Mouse (Mus musculus): ENCODE data around the gene Olfr1359. TPM values are rescaled to one million over a fixed set of nuclear protein-coding genes. Genes with fewer than 3 reads are reported as not detected.
"Not testable (repeated sequence)": the region's sequence is repeated elsewhere in the genome, so short reads cannot be mapped to it uniquely, and the experiment has no call there.

Olfr1359 gene
- polyA plus RNA-seq, 1 experiment: not detected

DNA sequence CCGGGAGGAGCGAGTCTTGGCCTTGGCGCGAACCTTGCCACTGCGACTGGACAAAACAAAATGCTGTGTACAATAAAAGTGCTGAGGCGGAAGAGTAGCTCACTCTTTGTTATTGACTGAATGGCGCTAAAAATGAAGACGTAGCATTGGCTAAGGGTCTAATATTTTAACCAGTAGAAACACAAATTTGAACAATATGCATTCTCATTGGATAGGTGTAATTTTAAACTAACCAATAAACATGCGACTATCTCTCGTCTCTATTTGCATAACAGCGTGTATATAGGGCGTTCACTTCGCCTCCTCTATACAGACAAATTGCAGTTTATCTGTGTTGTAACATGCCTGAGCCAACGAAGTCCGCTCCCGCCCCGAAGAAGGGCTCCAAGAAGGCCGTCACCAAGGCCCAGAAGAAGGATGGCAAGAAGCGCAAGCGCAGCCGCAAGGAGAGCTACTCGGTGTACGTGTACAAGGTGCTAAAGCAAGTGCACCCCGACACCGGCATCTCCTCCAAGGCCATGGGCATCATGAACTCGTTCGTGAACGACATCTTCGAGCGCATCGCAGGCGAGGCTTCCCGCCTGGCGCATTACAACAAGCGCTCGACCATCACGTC, 24.0 kb downstream of the Olfr1359 start, which contains the start of gene Hist1h2bm:
Gene Hist1h2bm, plus strand, starts transcription at position 288 of the 616 bp plus-strand sequence.
- not testable (repeated sequence) for H3K4me1 ChIP-seq (ENCODE audit: control insufficient read depth, insufficient read depth, low read length); H3K27ac ChIP-seq (ENCODE audit: insufficient read depth, low read depth, low read length); H3K27me3 ChIP-seq (replicated peaks; ENCODE audit: control insufficient read depth, insufficient read depth, low read length); H3K36me3 ChIP-seq (ENCODE audit: control insufficient read depth, insufficient read depth, low read length)
- H3K4me3 ChIP-seq (ENCODE audit: insufficient read depth, low read depth, low read length): peak within 1 kb of the TSS; percentile 77
- peak; percentile 24 for TF ChIP-seq POLR2A (IDR thresholded peaks at IDR 0.05; ENCODE audit: low read depth, low read length)
- 1% methylated on average over 37 of the region's 37 CpGs for WGBS
- DNase-seq: peak; percentile 82

GRCm38 (mm10) chr13:21722373-21722925, 24.5 kb downstream of the Olfr1359 start:
- Histone ChIP-seq H3K36me3 (ENCODE audit: control insufficient read depth, insufficient read depth, low read length) (no peaks in the 10 kb centered on the region), H3K27ac (ENCODE audit: insufficient read depth, low read depth, low read length) (no peak overlapping the region), H3K4me3 (ENCODE audit: insufficient read depth, low read depth, low read length) (peak overlapping the region; percentile 77), H3K27me3 (replicated peaks; ENCODE audit: control insufficient read depth, insufficient read depth, low read length) (peaks cover 1% of the 10 kb centered on the region; the same call in 1 of the 2 replicates), H3K4me1 (ENCODE audit: control insufficient read depth, insufficient read depth, low read length) (no peaks in the 10 kb centered on the region; the same call in 1 of the 2 replicates)
- no peak for DNase-seq
- WGBS: 7% methylated on average over 11 of the region's 11 CpGs
- no peak for TF ChIP-seq CTCF (conservative IDR thresholded peaks at IDR 0.05; ENCODE audit: insufficient read depth, insufficient read length, low read depth, low read length)
- TF ChIP-seq POLR2A (IDR thresholded peaks at IDR 0.05; ENCODE audit: low read depth, low read length): no peak

- no peaks in the 10 kb centered on the region for H3K36me3 ChIP-seq (ENCODE audit: control insufficient read depth, insufficient read depth, low read length)
- WGBS: 48% methylated on average over 5 of the region's 5 CpGs
- DNase-seq: no peak
- TF ChIP-seq CTCF (conservative IDR thresholded peaks at IDR 0.05; ENCODE audit: insufficient read depth, insufficient read length, low read depth, low read length): no peak
- TF ChIP-seq POLR2A (IDR thresholded peaks at IDR 0.05; ENCODE audit: low read depth, low read length): no peak
- H3K27me3 ChIP-seq (replicated peaks; ENCODE audit: control insufficient read depth, insufficient read depth, low read length): peaks cover 1% of the 10 kb centered on the region; the same call in 1 of the 2 replicates
- H3K4me3 ChIP-seq (ENCODE audit: insufficient read depth, low read depth, low read length): no peak overlapping the region
- no peak overlapping the region for H3K27ac ChIP-seq (ENCODE audit: insufficient read depth, low read depth, low read length)
- no peaks in the 10 kb centered on the region; the same call in 1 of the 2 replicates for H3K4me1 ChIP-seq (ENCODE audit: control insufficient read depth, insufficient read depth, low read length)
Measured at GRCm38 (mm10) chr13:21722993-21723836, 25.3 kb downstream of the Olfr1359 start.

GRCm38 (mm10) chr13:21727948-21728572, 30.1 kb downstream of the Olfr1359 start:
- H3K27me3 ChIP-seq (replicated peaks; ENCODE audit: control insufficient read depth, insufficient read depth, low read length): no peaks in the 10 kb centered on the region
- TF ChIP-seq POLR2A (IDR thresholded peaks at IDR 0.05; ENCODE audit: low read depth, low read length) (no peak), CTCF (conservative IDR thresholded peaks at IDR 0.05; ENCODE audit: insufficient read depth, insufficient read length, low read depth, low read length) (no peak)
- 64% methylated on average over 11 of the region's 11 CpGs for WGBS
- no peak overlapping the region for H3K27ac ChIP-seq (ENCODE audit: insufficient read depth, low read depth, low read length)
- DNase-seq: no peak
- H3K4me3 ChIP-seq (ENCODE audit: insufficient read depth, low read depth, low read length): no peak overlapping the region
- H3K36me3 ChIP-seq (ENCODE audit: control insufficient read depth, insufficient read depth, low read length): no peaks in the 10 kb centered on the region
- H3K4me1 ChIP-seq (ENCODE audit: control insufficient read depth, insufficient read depth, low read length): no peaks in the 10 kb centered on the region

DNA sequence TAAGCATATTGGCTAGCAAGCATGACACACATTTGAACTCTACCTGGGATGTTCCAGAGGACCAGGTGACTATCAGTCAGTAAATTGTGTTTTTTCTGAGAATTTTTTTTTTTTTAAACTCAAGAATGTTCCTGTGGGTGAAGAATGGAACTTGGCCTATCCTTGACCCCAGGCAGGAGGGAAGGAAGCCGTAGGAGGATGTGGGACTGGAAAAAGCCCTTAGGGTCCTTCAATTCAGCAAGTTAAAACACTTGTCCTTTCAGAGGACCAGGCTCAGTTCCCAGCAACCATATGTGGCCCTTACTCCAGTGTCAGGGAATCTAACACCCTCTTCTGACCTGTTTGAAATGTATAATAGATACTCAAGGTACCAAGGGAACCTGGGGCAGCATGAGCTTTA, 31.6 kb downstream of the Olfr1359 start:
- Histone ChIP-seq H3K27me3 (replicated peaks; ENCODE audit: control insufficient read depth, insufficient read depth, low read length) (no peaks in the 10 kb centered on the region), H3K36me3 (ENCODE audit: control insufficient read depth, insufficient read depth, low read length) (no peaks in the 10 kb centered on the region), H3K4me1 (ENCODE audit: control insufficient read depth, insufficient read depth, low read length) (no peaks in the 10 kb centered on the region), H3K4me3 (ENCODE audit: insufficient read depth, low read depth, low read length) (no peak overlapping the region), H3K27ac (ENCODE audit: insufficient read depth, low read depth, low read length) (no peak overlapping the region)
- no peak for DNase-seq
- 53% methylated on average over 1 of the region's 1 CpGs for WGBS
- TF ChIP-seq CTCF (conservative IDR thresholded peaks at IDR 0.05; ENCODE audit: insufficient read depth, insufficient read length, low read depth, low read length) (no peak), POLR2A (IDR thresholded peaks at IDR 0.05; ENCODE audit: low read depth, low read length) (no peak)

GRCm38 (mm10) chr13:21733466-21733865, 35.6 kb downstream of the Olfr1359 start:
- Histone ChIP-seq H3K27me3 (replicated peaks; ENCODE audit: control insufficient read depth, insufficient read depth, low read length) (no peaks in the 10 kb centered on the region), H3K27ac (ENCODE audit: insufficient read depth, low read depth, low read length) (no peak overlapping the region), H3K36me3 (ENCODE audit: control insufficient read depth, insufficient read depth, low read length) (no peaks in the 10 kb centered on the region), H3K4me3 (ENCODE audit: insufficient read depth, low read depth, low read length) (no peak overlapping the region), H3K4me1 (ENCODE audit: control insufficient read depth, insufficient read depth, low read length) (no peaks in the 10 kb centered on the region)
- TF ChIP-seq CTCF (conservative IDR thresholded peaks at IDR 0.05; ENCODE audit: insufficient read depth, insufficient read length, low read depth, low read length): no peak
- TF ChIP-seq POLR2A (IDR thresholded peaks at IDR 0.05; ENCODE audit: low read depth, low read length): no peak
- WGBS: 78% methylated on average over 5 of the region's 5 CpGs
- no peak for DNase-seq

All from kidney, adult 2 months (tissue).